Mouse (Mus musculus): ENCODE data around the gene Gm49510. TPM values are rescaled to one million over a fixed set of nuclear protein-coding genes. Genes with fewer than 3 reads are reported as not detected.

Gm49510 gene
- total RNA-seq, 4 experiments from 2014 or later, result not detected

- DNase-seq (ENCODE audit: low spot score in 2 of 2), result no peak
Measured at GRCm38 (mm10) chr15:78914823-78915659, 15.6 kb downstream of the Gm49510 start.

- peak; percentile 41 to 56 for DNase-seq (ENCODE audit: low spot score in 2 of 2)
Measured at GRCm38 (mm10) chr15:78915660-78916017, 16.2 kb downstream of the Gm49510 start.

GRCm38 (mm10) chr15:78916052-78916826 is 16.8 kb downstream of the Gm49510 start:
- DNase-seq (ENCODE audit: low spot score in 2 of 2), result no peak

GRCm38 (mm10) chr15:78918126-78918525 is 18.7 kb downstream of the Gm49510 start:
- no peak for DNase-seq (ENCODE audit: low spot score in 2 of 2)

GRCm38 (mm10) chr15:78919914-78920313 is 20.4 kb downstream of the Gm49510 start:
- no peak for DNase-seq (ENCODE audit: low spot score in 2 of 2)

GRCm38 (mm10) chr15:78922700-78923099 is 23.2 kb downstream of the Gm49510 start:
- DNase-seq (ENCODE audit: low spot score in 2 of 2), result no peak

GRCm38 (mm10) chr15:78923585-78923984 is 24.1 kb downstream of the Gm49510 start:
- DNase-seq (ENCODE audit: low spot score in 2 of 2), result no peak

- no peak for DNase-seq (ENCODE audit: low spot score in 2 of 2)
Measured at GRCm38 (mm10) chr15:78925129-78925528, 25.7 kb downstream of the Gm49510 start.

- peak; percentile 92 to 94 for DNase-seq (ENCODE audit: low spot score in 2 of 2)
Measured at GRCm38 (mm10) chr15:78926021-78926919, 26.8 kb downstream of the Gm49510 start, which contains the start of gene Lgals1. Lgals1 (plus strand) TSS chr15:78926725.

- peak; percentile 55 to 61 for DNase-seq (ENCODE audit: low spot score in 2 of 2)
Measured at GRCm38 (mm10) chr15:78927021-78927787, 27.7 kb downstream of the Gm49510 start.

- DNase-seq (ENCODE audit: low spot score in 2 of 2), result peak; percentile 61 to 66
Measured at GRCm38 (mm10) chr15:78927788-78928457, 28.5 kb downstream of the Gm49510 start.

GRCm38 (mm10) chr15:78928539-78928938 is 29.1 kb downstream of the Gm49510 start:
- DNase-seq (ENCODE audit: low spot score in 2 of 2), result no peak

- no peak for DNase-seq (ENCODE audit: low spot score in 2 of 2)
Measured at GRCm38 (mm10) chr15:78930192-78930706, 30.8 kb downstream of the Gm49510 start.

- no peak for DNase-seq (ENCODE audit: low spot score in 2 of 2)
Measured at GRCm38 (mm10) chr15:78930801-78931426, 31.4 kb downstream of the Gm49510 start.

- peak in 1 of 2 experiments; percentile 56 for DNase-seq (ENCODE audit: low spot score in 2 of 2)
Measured at GRCm38 (mm10) chr15:78931577-78931976, 32.1 kb downstream of the Gm49510 start.

- DNase-seq (ENCODE audit: low spot score in 2 of 2), result peak; percentile 77 to 78
Measured at GRCm38 (mm10) chr15:78934784-78935320, 35.4 kb downstream of the Gm49510 start, which contains the start of gene Nol12. Nol12 (plus strand) TSS chr15:78934933.

- no peak for DNase-seq (ENCODE audit: low spot score in 2 of 2)
Measured at GRCm38 (mm10) chr15:78936403-78936802, 36.9 kb downstream of the Gm49510 start.

- DNase-seq (ENCODE audit: low spot score in 2 of 2), result no peak
Measured at GRCm38 (mm10) chr15:78937311-78937710, 37.8 kb downstream of the Gm49510 start.

GRCm38 (mm10) chr15:78937963-78938362 is 38.5 kb downstream of the Gm49510 start:
- DNase-seq (ENCODE audit: low spot score in 2 of 2), result no peak
